Mouse (Mus musculus) gastrocnemius, adult 2 months (tissue): Measurements from ENCODE around the gene Fat2. TPM values are rescaled to one million over a fixed set of nuclear protein-coding genes. Genes with fewer than 3 reads are reported as not detected.

Source experiments
- DNase-seq: peaks from one replicate; pipeline ENCODE4 v3.0.0; 2022
- H3K27ac ChIP-seq: fragments of 200-600 bp; 2 replicates; pipeline ENCODE4 v1.8.1; 2022; ENCODE audit warnings: mild to moderate bottlenecking
- H3K4me3 ChIP-seq: fragments of 200-600 bp; 2 replicates; pipeline ENCODE4 v1.8.1; 2022; ENCODE audit warnings: mild to moderate bottlenecking, moderate library complexity
- CTCF ChIP-seq: fragments of 200-600 bp; IDR thresholded peaks from 2 replicates; pipeline ENCODE4 v1.8.1; 2022; ENCODE audit warnings: antibody characterized with exemption, mild to moderate bottlenecking, moderate library complexity
- intact Hi-C: fragments of 180-260 bp; cut with DNase I; formaldehyde crosslinking; loops from one replicate; pipeline ENCODE4 v1.15.1; 2025
- total RNA-seq, 2 experiments: library from RNA; stranded (reverse); gene quantifications; 2 replicates each; pipeline ENCODE4 v1.2.3; 2021

The Fat2 gene
- total RNA-seq, 2 experiments from 2014 or later = 0.03 TPM

DNA sequence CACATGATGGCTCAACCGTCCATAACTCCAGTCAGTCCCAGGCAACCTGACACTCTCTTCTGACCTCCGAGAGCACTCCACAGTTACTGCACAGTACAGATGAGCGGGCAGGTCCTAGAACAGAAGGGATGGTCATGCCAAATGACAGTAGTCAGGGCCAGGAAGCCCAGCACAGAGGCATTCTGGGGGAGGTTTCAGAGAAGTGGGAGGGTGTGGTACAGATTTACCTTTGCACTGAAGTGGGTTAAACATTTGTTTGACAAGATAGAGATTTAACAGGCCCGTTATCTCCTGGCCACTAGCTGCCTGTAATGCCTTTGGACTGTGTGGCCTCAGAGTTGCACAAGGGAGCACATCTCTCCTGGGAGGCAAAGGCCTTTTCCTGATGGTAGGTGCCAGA, 118.9 kb downstream of the Fat2 start:
- DNase-seq = no peak
- H3K4me3 ChIP-seq = no peak overlapping the region
- no peak overlapping the region for H3K27ac ChIP-seq
- TF ChIP-seq CTCF = no peak
- intact Hi-C loops = no loop called here

DNA sequence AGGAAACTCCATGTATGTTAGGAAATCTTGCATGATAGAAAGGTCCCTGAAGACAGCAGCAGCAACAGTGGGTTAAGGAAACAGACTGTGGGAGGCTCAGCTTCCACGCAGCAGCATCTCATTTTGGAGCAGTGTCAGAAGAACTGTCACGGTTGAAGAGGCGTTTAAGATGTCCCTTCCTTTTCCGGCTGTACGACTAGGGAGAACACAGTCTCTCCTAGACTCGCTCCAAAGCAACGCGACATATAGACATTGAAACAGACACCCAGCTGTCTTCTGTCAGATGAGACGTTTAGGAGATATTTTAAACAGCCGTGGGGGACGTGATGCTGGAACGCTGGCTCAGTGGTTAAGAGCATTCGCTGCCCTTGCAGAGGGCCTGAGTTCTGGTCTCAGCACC, 119.5 kb downstream of the Fat2 start:
- no peak for DNase-seq
- Histone ChIP-seq H3K4me3 (no peak overlapping the region), H3K27ac (no peak overlapping the region)
- TF ChIP-seq CTCF = no peak
- intact Hi-C loops = no loop called here

DNA sequence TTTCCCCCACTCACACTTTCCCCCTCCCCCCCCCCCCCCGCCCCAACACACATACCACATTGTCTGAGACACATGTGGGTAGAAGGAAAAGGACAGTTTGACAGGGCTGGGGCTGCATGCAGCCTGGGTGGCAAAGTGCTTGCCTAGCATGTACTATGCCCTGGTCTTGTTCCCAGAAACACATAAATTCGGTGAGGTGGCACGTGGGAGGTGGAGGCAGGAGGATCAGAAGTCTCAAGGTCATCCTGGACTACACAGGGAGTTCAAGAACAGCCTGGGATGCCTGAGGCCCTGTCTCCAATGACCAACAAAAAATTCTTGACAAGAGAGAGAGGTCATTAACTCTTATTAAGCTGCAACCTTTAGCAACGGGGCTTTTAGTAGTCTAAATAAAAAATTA, 120.3 kb downstream of the Fat2 start:
- intact Hi-C loops = no loop called here
- DNase-seq = no peak
- no peak for TF ChIP-seq CTCF
- Histone ChIP-seq H3K4me3 (no peak overlapping the region), H3K27ac (no peak overlapping the region)

DNA sequence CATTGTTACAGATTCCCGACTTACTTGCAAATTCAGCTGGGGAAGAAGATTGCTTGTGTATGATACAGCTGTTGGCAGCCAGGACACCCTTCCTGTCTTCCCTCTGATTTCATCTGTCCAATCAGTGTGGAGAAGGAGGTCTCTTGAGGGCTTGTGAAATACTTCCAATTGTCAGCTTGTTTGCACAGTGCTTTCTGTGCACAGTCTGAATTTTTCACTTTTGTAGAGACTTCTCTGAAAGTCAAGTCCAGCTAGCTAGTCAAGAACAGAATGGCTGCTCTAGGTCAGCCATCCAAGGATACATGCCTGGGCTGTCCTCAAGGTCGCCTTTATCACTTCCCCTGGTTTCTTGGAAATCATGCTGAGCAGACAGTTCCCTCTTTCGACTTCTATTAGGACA, 121.4 kb downstream of the Fat2 start:
- Histone ChIP-seq H3K4me3 (no peak overlapping the region), H3K27ac (no peak overlapping the region)
- DNase-seq = no peak
- no peak for TF ChIP-seq CTCF
- intact Hi-C loops = no loop called here

DNA sequence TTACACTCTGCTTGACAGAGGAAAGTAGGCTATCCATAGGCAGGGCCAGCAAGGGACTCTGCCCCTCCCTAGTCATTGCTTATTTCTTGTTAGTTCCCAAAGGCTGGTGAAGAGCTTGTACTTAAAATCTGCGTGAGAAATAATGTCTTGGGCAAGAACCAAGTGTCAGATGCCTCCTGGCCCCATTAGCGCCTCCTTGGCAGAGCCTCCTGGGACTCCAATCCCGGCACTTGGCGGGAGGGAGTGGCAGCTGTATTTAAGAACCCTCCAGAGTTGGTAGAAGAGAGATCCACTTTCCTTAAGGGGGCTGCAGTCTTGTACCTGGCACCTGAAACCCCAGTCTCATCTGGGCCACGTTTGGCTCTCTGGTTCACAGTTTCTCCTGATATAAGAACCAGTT, 122.2 kb downstream of the Fat2 start:
- Histone ChIP-seq H3K27ac (peak overlapping the region; percentile 35; the same call in 1 of the 2 replicates), H3K4me3 (no peak overlapping the region)
- intact Hi-C loops = no loop called here
- no peak for TF ChIP-seq CTCF
- peak; percentile 66 for DNase-seq

DNA sequence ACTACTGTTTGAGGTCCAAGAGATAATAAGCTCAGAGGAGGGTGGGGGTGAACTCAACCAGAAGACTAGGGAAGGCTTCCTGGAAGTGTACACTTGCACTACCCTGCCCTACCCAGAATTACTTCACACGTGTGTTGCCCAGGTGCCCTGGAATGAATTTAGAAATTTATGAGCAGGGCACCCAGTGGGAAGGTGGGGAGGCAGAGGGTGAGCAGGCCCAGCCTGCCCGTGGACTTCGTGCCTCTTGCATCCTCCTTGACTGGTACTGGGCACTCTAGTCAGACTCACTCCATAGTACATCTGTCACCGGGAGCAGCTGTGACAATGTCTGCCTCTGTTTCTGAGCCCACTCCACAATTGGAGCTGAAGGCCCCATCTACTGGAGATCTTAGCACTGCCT, 122.8 kb downstream of the Fat2 start:
- DNase-seq = no peak
- Histone ChIP-seq H3K27ac (no peak overlapping the region), H3K4me3 (no peak overlapping the region)
- no peak for TF ChIP-seq CTCF
- intact Hi-C loops = no loop called here

DNA sequence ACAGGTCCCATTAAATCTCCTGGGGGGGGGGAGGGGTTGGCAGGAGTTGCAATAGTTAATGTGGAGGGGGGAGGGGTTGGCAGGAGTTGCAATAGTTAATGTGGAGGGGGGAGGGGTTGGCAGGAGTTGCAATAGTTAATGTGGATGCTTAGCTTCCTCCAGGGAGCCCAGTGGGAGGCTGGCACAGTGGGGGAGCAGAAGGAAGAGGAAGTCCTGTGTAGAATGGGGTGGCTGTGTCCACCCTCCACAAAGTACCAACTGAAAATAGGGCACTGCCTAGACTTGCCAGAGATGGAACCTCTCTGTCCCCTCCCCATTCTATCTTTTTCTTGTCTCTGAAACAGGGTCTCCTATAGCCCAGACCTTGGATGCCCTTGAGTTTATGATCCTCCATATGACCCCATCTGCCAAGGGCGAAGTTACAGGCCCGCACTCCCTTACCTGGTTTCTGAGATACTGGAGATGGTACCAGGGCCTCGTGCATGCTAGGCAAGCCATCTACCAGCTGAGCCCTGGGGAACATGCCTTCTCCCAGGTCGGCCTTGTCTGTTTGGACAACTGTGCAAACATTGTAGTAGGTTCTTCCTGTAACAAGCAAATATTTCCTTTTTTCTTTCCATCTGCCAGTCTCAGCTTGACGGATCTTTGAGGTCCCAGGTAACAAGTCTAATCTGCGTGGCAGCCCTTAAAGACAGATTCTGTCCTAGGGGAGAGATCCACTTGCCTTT, 126.6 kb downstream of the Fat2 start:
- H3K27ac ChIP-seq = no peak overlapping the region
- H3K4me3 ChIP-seq = no peak overlapping the region
- no peak for DNase-seq
- intact Hi-C loops = no loop called here
- TF ChIP-seq CTCF = no peak

DNA sequence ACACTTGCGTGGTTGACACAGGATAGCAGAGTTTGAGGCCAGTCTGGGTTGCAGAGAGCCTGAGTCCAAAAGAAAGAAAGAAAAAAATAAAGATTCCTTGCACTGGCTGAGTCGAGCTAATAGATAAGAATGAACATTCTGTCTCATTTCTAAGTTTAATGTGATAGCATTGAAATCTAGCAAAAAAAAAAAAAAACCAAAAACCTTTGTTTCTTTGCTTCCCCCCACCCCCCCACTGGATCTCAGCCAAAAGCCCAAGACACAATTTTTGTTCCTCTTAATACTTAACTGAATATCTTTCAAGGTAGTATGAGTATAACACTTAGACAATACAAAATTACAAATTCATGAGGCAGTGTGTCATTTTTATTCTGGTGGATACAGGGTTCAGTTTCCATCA, 127.3 kb downstream of the Fat2 start:
- intact Hi-C loops = no loop called here
- H3K27ac ChIP-seq = no peak overlapping the region
- DNase-seq = no peak
- H3K4me3 ChIP-seq = no peak overlapping the region
- no peak for TF ChIP-seq CTCF

DNA sequence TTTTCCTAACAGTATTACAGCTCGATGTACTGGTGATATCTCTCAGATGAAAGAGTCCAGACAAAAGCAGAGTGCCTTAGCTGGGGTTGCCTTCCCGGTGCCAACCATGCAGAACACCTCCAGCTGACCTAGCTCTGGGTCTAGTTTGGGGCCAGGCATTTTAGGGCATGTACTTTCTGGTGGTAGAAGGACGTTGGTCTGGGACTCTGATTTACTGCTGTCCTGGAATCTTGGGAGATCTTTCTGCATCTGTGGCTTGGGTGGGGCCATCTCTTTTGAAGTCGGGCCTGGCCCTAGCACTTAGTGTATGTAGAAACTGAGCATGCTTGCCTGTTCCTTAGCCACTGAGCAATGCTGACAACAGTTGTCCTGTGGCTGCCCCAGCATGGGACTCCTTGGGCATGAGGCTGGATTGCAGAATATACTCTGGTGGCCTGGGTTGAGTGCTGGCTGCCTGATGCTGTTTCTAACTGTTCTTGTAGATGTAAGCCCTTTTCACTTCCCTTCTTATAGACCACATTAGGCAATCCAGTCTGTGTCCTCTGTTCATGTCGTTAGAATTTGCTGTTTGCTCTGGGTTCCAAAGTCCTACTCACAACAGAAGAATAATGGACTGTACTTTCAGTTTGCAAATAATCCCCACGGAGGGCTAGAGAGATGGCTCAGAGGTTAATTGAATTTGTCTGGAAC, 128.2 kb downstream of the Fat2 start:
- DNase-seq = no peak
- no peak for TF ChIP-seq CTCF
- intact Hi-C loops = no loop called here
- Histone ChIP-seq H3K4me3 (no peak overlapping the region), H3K27ac (no peak overlapping the region)

DNA sequence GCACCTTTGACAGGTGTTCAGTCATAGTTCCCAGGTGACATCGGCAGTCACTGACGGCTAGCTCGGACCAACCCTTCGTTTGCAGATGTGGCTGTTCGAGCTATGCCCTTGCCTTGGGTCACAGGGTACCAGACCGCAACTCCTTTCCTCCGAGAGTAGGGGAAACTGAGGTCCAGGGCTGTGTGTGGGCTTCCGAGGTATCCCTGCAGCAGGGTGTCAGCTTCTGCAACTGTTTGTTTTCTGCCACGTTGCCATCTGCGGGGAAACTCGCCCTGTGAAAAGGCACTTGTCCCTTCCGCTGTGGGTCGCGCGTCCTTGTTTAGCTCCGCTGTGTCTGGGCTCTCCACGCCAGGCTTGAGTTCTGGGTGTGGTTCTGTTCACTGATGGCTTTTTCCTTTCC, 131.8 kb downstream of the Fat2 start:
- peak; percentile 46 for DNase-seq
- intact Hi-C loops = loop anchor here (1.0 to 5.0 kb wide), 3 partner anchors 33 to 240 kb away; no protein-coding TSS in a partner anchor
- Histone ChIP-seq H3K4me3 (peak overlapping the region; percentile 84), H3K27ac (peak overlapping the region; percentile 77)
- no peak for TF ChIP-seq CTCF

DNA sequence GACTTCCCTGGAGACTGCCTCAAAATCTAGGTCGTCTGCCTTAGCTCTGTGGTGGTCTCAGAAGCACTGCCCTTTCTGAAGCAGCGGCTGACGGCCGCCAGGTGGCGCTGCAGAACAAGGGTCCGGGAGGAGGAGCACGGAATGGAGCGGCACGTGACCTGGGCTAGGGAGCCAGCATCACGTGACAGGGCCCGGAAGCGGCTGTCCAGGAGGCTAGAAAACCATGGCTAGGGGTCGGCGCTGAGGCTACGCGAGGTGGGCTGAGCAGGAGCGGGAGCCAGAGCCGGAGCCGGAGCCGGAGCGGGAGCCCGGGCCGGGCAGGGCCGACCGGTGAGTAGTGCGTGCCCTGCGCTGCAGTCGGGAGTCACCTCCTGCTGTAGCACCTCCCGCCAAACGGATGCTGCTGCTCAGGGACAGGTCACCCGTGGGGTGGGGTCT, 132.2 kb downstream of the Fat2 start, which contains the start of gene Slc36a1:
Gene Slc36a1, plus strand, starts transcription at position 192 of the 438 bp plus-strand sequence.
- peak; percentile 98 for DNase-seq
- peak within 1 kb of the TSS; percentile 84 for H3K4me3 ChIP-seq
- intact Hi-C loops = loop anchor here (1.0 to 5.0 kb wide), 3 partner anchors 33 to 241 kb away; no protein-coding TSS in a partner anchor
- no peak; the same call in 1 of the 2 replicates for TF ChIP-seq CTCF
- H3K27ac ChIP-seq = peak within 1 kb of the TSS; percentile 77

Other genes starting within 250 kb of the Fat2 start
- gene Gm2a, start 238.4 kb downstream of the Fat2 start, total RNA-seq = 1 to 10 TPM; 6.5 to 6.7 TPM
- gene Slc36a3, start 184.9 kb downstream of the Fat2 start, total RNA-seq = not detected
- under 1 TPM; 0.15 to 0.61 TPM for gene Slc36a2, start 151.5 kb downstream of the Fat2 start, total RNA-seq
- gene Slc36a1, start 132.2 kb downstream of the Fat2 start, total RNA-seq = 1 to 10 TPM; 6.2 TPM
- 100 to 1,000 TPM; 276 to 473 TPM for gene Sparc, start 86.6 kb upstream of the Fat2 start, total RNA-seq
- gene Atox1, start 124.7 kb upstream of the Fat2 start, total RNA-seq = 10 to 100 TPM; 41.3 to 45.4 TPM
- 10 to 100 TPM; 52.5 to 55.5 TPM for gene G3bp1, start 133.1 kb upstream of the Fat2 start, total RNA-seq